Mouse (Mus musculus) heart, embryonic 14.5 days (tissue): ENCODE results near the gene Asrgl1. TPM values are rescaled to one million over a fixed set of nuclear protein-coding genes. Genes with fewer than 3 reads are reported as not detected.

Experiments used
- ATAC-seq: fragments of 200-750 bp; cut with Nextera tagmentation; 2 replicates; pipeline ENCODE4 v1.8.0; 2017; ENCODE audit warnings: low read depth, moderate TSS enrichment; ENCODE audit not compliant: insufficient number of reproducible peaks, insufficient read depth, low FRiP score
- H3K27ac ChIP-seq, 2 experiments: fragments of 200-500 bp in 1 of 2; fragments of 300-500 bp in 1 of 2; sonication (generic) in 1 of 2; replicated peaks in 1 of 2; 2 replicates each; pipeline ENCODE4 v1.5.1; 2012 to 2014; ENCODE audit warnings: low read depth in 2 of 2, low read length in 2 of 2, control low read depth in 1 of 2, mild to moderate bottlenecking in 1 of 2, mixed read lengths in 1 of 2; ENCODE audit not compliant: control insufficient read depth in 1 of 2, insufficient read depth in 1 of 2
- H3K27me3 ChIP-seq: fragments of 300-500 bp; sonication (generic); 2 replicates; pipeline ENCODE4 v1.6.1; 2014; ENCODE audit warnings: mild to moderate bottlenecking, low read length, control low read depth; ENCODE audit not compliant: control insufficient read depth, insufficient read depth
- H3K36me3 ChIP-seq: fragments of 300-500 bp; sonication (generic); 2 replicates; pipeline ENCODE4 v1.6.1; 2014; ENCODE audit warnings: mild to moderate bottlenecking, control low read depth, low read length, mixed read lengths; ENCODE audit not compliant: control insufficient read depth, insufficient read depth
- H3K4me1 ChIP-seq, 2 experiments: fragments of 200-500 bp in 1 of 2; fragments of 300-500 bp in 1 of 2; sonication (generic) in 1 of 2; 2 replicates each; pipeline ENCODE4 v1.6.1; 2012 to 2014; ENCODE audit warnings: low read length in 2 of 2, control low read depth in 1 of 2, mixed read lengths in 1 of 2; ENCODE audit not compliant: control insufficient read depth in 2 of 2, insufficient read depth in 2 of 2
- H3K4me2 ChIP-seq: fragments of 300-500 bp; sonication (generic); 2 replicates; pipeline ENCODE4 v1.6.1; 2014; ENCODE audit warnings: mild to moderate bottlenecking, low read length
- H3K4me3 ChIP-seq, 2 experiments: fragments of 200-500 bp in 1 of 2; fragments of 300-500 bp in 1 of 2; sonication (generic) in 1 of 2; 2 replicates each; pipeline ENCODE4 v1.5.1; 2012 to 2014; ENCODE audit warnings: low read length in 2 of 2, mild to moderate bottlenecking in 2 of 2, control low read depth in 1 of 2, low read depth in 1 of 2, moderate library complexity in 1 of 2; ENCODE audit not compliant: control insufficient read depth in 1 of 2, insufficient read depth in 1 of 2
- H3K9ac ChIP-seq: fragments of 300-500 bp; sonication (generic); 2 replicates; pipeline ENCODE4 v1.6.1; 2014; ENCODE audit warnings: mild to moderate bottlenecking, low read length
- H3K9me3 ChIP-seq: fragments of 300-500 bp; sonication (generic); 2 replicates; pipeline ENCODE4 v1.6.1; 2016; ENCODE audit warnings: low read length, control low read depth; ENCODE audit not compliant: control insufficient read depth
- whole genome bisulfite sequencing: fragments of 180-500 bp; shearing (Covaris S2); extraction: QIAGEN DNeasy Blood & Tissue Kit; methylation state at CpG from one replicate; pipeline ENCODE4 v1.1.7; 2014; 5-methylcytosine and 5-hydroxymethylcytosine counted together
- polyA plus RNA-seq: library from polyadenylated mRNA; unstranded; fragments of >200 nt; fragmentation: Nextera tagmentation; extraction: Ambion mirVana; gene quantifications from 2 replicates; pipeline ENCODE4 v1.2.1, GENCODE M21; 2014

Asrgl1 gene
- polyA plus RNA-seq, 1 experiment from 2014 or later: 15.2 TPM

DNA sequence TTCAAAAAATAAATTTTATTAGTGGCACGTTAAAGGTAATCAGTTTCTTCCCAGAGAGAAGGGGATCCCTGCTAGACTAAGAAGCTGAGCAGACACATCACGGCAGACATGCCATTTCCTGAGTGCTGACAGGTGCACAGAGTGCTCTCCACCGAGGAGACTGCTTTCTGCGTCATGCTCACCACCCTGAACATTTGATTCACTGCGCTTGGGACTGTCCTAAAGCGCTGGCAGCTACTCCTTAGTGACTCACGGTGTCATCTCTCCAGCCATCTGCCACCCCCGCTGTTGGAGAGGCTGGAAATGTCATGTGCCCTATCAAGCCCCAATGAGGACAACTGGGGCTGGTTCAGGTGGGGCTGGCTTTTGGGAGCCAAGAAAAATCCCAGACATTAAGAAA lies 23.4 kb downstream of the Asrgl1 start:
- Histone ChIP-seq H3K4me2 (no peak overlapping the region), H3K36me3 (peaks cover 41% of the 10 kb centered on the region), H3K9ac (no peak overlapping the region), H3K9me3 (no peaks in the 10 kb centered on the region), H3K27me3 (no peaks in the 10 kb centered on the region), H3K4me1 (peaks cover 6 to 16% of the 10 kb centered on the region in 2 experiments), H3K27ac (no peak overlapping the region), H3K4me3 (no peak overlapping the region)
- ATAC-seq: no peak
- 23% methylated on average over 8 of the region's 8 CpGs for WGBS

DNA sequence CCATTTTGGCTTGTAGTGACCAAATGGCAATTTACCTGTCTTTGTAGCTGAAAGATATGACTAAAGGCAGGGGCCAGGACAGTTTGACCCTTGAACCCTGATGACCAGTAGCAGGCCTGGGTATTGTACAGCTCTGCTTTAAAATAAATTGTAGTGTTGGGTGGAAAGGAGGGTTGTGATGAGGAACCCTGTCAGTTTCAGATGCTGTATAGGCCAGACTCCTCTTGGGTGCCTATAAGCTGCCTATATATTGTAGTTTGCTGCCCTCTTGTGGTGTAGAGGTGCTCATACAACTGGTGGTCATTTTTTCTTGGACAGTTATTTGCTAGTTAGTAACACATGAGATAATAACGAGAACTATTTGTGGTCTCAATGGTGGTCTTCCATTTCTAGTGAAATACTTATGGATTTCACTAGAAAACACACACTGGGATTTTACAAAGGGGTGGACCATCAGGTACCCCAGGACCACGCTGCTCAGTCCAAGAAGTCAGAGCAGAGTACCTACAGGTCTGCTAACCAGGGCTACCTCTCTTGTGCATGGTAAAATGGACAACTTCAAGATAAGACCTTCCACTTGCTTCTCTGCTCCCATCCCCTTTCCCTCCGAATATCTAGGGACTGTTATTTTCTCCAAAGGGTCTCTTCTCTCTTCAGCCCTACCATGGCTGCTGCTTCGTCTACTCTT lies 25.1 kb downstream of the Asrgl1 start:
- no peak overlapping the region for H3K4me3 ChIP-seq
- H3K27ac ChIP-seq: no peak overlapping the region
- no peaks in the 10 kb centered on the region for H3K27me3 ChIP-seq
- WGBS: 50% methylated on average over 4 of the region's 4 CpGs
- no peaks in the 10 kb centered on the region for H3K9me3 ChIP-seq
- no peak; the same call in 1 of the 2 replicates for ATAC-seq
- no peak overlapping the region for H3K9ac ChIP-seq
- H3K36me3 ChIP-seq: peaks cover 30% of the 10 kb centered on the region
- no peak overlapping the region for H3K4me2 ChIP-seq
- peaks cover 17 to 25% of the 10 kb centered on the region in 2 experiments for H3K4me1 ChIP-seq

DNA sequence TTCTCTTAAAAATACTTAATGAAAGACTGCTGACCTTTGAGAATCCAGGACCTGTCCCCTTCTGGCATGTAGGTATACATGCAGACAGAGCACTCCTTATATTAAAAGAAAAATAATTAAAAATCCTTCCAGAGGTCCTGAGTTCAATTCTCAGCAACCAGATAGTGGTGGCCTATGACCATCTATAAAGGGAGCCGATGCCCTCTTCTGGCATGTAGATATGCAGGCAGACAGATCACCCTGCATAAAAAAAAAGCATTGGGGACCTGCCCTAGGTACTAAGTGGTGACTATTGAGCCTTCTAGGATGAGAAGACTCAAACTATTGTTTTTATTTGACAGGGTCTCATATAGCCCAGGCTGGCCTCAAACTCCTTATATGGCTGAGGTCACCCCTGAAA lies 26.9 kb downstream of the Asrgl1 start:
- no peak overlapping the region for H3K9ac ChIP-seq

DNA sequence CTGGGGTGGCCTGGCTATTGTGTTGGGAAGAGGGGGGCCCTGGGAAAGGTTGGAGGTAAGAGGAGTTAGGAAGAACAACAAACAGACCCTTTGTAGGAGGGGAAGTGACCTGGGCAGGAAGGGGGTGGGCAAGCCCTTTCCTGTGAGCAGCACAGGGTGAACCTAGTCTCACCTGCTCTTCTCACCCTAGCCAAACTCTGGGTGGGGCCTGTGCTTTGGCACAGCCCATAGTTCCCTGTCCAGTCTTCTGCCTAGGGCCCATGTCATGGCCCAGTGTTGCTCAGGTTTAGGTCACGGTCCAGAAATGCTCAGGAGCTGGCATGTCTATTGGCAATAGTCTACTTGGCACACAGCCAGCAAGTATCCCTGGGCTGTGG lies 28.1 kb downstream of the Asrgl1 start:
- Histone ChIP-seq H3K36me3 (0 out of 2 replicates have a peak, but pooled peaks cover 3% of the 10 kb centered on the region), H3K27me3 (no peaks in the 10 kb centered on the region), H3K9me3 (no peaks in the 10 kb centered on the region), H3K4me2 (no peak overlapping the region), H3K9ac (0 out of 2 replicates have a peak overlapping the region, but pooled peaks have one; percentile 31), H3K4me3 (no peak overlapping the region), H3K27ac (peak overlapping the region; percentile 16 to 62; a peak in 2 of 4 replicates), H3K4me1 (peaks cover 17 to 25% of the 10 kb centered on the region in 2 experiments)
- ATAC-seq: 0 out of 2 replicates have a peak, but pooled peaks have one; percentile 7
- 52% methylated on average over 1 of the region's 1 CpGs for whole genome bisulfite sequencing

More for the DNA sequence above, 26.9 kb downstream of the Asrgl1 start:
- WGBS: 83% methylated on average over 1 of the region's 1 CpGs
- Histone ChIP-seq H3K4me1 (peaks cover 17 to 25% of the 10 kb centered on the region in 2 experiments), H3K4me2 (no peak overlapping the region), H3K36me3 (peaks cover 14% of the 10 kb centered on the region), H3K4me3 (no peak overlapping the region), H3K9me3 (no peaks in the 10 kb centered on the region), H3K27ac (no peak overlapping the region), H3K27me3 (no peaks in the 10 kb centered on the region)
- ATAC-seq: no peak

DNA sequence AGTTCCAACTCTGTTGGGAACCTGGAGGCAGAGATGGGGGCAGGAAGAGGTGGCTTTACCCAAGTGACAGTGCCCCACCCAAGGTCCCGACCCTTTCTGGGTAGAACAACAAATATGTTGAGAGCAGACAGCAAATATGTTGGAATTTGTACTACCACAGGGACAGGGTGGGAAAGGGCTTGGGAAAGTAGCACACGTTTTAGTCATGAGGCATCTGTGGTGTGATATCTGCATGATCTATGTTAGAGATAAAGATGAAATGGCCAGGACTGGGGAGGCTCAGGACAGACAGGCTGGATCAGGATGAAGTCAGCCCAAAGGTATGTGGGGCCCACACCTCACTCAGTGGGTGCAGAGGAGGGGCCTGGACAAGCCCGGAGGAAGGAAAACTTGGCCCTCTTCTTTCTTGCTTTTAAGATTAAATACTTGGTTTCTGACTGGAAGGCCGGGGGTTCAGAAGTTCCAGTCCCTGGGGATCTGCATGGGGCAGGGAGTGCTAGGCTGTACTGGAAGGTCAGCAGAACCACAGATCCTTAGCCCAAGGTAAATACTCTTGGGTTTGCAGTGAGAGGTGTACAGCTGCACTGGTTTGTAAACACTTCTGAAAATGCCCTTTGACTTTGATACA lies 28.6 kb downstream of the Asrgl1 start:
- 7% methylated on average over 4 of the region's 4 CpGs for WGBS
- Histone ChIP-seq H3K36me3 (no peaks in the 10 kb centered on the region), H3K4me1 (peaks cover 17 to 21% of the 10 kb centered on the region in 2 experiments), H3K27ac (peak overlapping the region; percentile 16 to 62; a peak in 3 of 4 replicates), H3K27me3 (no peaks in the 10 kb centered on the region), H3K9me3 (no peaks in the 10 kb centered on the region), H3K4me3 (no peak overlapping the region), H3K9ac (peak overlapping the region; percentile 31; the same call in 1 of the 2 replicates), H3K4me2 (no peak overlapping the region)
- peak; percentile 36; the same call in 1 of the 2 replicates for ATAC-seq

DNA sequence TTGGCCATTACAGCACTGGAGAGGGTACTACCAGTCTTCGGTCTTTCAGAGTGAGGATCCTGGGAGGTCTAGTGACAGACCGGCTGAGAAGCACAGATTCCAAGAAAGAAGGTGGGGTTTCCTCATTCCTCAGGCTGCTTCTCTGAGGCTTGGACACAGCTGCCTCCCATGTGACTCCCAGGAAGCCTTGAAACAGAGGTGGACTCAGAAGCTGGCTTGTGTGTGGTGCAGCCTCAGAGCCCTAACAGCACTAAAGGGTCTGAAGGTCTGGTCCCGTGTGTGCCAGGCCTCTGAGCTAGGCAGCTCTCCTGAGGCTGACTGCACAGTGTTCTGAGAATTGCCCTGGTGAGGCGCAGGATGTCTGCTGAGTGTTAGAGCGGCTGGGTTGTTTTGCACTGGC lies 29.3 kb downstream of the Asrgl1 start:
- Histone ChIP-seq H3K9ac (peak overlapping the region; percentile 28; the same call in 1 of the 2 replicates), H3K4me2 (no peak overlapping the region), H3K36me3 (no peaks in the 10 kb centered on the region), H3K9me3 (no peaks in the 10 kb centered on the region), H3K27ac (peak overlapping the region in 1 of 2 experiments; percentile 62; a peak in 2 of 4 replicates), H3K27me3 (no peaks in the 10 kb centered on the region), H3K4me1 (peaks cover 17 to 19% of the 10 kb centered on the region in 2 experiments), H3K4me3 (no peak overlapping the region)
- ATAC-seq: no peak
- WGBS: 49% methylated on average over 5 of the region's 5 CpGs

DNA sequence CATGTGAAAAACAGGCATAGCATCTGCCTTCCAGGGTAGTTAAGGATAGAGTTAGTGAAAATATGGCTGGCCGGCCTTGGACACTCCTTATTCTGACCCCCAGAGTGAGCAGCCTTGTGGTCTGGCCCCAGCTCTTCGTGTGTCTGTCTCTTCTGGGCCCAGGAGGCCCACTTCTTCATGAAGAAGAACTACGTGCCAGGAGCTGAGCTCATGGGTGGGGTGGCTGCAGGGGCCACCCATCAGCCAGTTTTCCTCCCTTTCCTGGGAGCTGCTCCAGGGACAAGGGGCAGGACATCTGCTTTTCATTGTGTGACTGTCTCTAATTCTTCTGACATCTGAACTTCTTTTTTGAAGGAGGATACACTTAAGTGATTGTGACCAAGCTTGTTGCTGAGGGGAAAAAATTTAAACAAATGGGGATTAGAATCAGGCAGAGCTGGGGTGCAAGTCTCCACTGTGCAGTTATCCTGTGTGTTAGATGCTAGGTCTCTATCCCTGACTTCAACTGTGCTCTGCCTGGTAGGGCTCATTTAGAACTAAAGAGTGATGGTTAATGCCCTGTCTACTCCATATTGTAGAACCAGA lies 30.2 kb downstream of the Asrgl1 start:
- Histone ChIP-seq H3K27me3 (no peaks in the 10 kb centered on the region), H3K36me3 (no peaks in the 10 kb centered on the region), H3K9ac (no peak overlapping the region), H3K4me3 (no peak overlapping the region), H3K4me2 (no peak overlapping the region), H3K27ac (no peak overlapping the region), H3K9me3 (no peaks in the 10 kb centered on the region), H3K4me1 (peaks cover 17 to 19% of the 10 kb centered on the region in 2 experiments)
- ATAC-seq: no peak
- 66% methylated on average over 3 of the region's 3 CpGs for WGBS
